Mouse (Mus musculus): ENCODE data around the gene Cux1.

Cux1 gene

DNA sequence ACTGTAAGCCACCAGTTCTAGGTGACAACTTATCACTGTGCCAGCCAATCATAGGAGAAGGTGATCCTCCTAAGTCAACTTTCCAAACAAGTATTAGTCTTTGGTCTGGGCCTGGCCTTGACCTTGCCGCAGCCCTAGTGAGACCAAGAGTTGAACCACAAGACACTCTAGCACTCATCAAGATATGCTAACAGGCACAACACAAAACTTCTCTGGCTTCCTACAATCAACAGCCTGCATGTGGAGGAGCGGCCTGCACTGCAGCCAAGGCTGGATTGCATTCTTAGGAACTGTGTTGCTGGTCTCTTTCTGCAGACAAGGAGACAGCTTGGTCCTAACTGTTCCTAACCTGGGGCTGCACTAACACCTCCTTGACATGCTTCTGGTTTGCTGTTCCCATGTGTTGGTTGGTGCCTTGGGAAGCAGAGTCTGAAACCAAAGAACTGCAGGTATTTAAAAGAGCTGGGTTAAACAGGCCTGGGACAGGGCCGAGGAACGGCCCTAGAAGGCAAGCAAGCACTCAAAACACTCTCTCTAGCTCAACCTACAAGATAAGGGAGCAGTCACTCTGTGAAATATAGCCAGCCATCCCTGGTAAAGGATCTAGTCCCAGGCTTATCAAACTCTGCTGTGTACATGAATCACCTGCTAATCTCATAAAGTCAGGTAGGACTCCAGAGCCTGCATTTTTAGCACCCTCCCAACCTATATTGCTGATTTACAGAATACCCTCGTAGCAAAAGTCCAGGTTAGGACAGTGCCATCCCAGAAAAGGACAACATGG is 27.0 kb downstream of the Cux1 start:
- DNase-seq (ENCODE audit: low spot score in 2 of 2), result no peak

DNA sequence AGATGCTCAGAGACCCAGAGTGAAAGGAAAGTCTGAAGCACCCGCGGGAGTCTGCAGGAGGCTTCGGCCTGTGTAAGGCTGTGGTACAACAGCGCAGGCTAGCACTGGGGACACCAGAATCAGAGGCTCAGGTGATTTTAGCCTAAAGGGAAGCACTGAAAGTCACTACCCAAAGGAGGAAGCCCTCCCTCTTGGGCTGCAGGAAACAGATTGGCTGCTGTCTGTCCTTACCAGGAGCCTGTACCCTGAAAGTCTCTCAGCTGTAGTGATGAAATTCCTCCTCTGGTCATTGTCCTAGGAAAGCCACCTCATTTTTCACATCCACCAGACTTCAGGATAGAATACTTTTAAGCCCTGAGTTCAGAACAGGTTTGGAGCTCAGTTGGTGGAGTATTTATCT is 30.5 kb downstream of the Cux1 start:
- no peak for DNase-seq (ENCODE audit: low spot score in 2 of 2)

DNA sequence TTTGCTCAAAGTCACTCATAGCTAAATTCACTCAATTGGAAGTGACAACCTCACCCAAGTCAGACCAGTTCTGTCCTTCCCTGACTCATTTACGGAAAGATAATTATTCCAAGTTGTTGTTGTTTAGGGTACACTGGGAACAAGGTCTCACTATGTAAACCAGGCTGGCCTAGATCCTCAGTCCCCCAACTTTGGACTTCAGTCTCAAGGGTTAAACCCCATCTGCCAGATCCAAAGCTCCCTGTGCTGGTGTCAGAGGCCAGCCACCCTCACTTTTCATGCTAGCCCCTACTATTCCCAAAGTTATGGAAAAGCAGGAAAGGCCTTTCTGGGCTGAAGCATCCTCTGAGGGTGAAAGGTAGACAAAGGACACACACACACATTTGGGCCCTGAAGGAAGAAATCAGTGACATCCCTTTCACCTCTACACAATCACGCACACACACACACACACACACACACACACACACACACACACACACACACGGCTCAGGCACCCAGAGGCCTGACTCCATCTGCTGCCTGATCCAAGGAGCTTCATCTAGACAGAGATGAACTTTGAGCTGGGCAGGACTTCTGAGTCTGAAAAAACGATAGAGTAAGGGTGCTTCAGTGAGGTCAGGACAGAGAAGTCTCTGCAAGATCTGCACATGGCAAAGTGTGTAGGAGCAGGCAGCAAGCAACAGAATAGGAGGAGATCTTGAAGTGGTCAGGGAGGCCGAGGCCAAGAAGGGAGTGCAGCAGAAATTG is 31.1 kb downstream of the Cux1 start:
- no peak for DNase-seq (ENCODE audit: low spot score in 2 of 2)

DNA sequence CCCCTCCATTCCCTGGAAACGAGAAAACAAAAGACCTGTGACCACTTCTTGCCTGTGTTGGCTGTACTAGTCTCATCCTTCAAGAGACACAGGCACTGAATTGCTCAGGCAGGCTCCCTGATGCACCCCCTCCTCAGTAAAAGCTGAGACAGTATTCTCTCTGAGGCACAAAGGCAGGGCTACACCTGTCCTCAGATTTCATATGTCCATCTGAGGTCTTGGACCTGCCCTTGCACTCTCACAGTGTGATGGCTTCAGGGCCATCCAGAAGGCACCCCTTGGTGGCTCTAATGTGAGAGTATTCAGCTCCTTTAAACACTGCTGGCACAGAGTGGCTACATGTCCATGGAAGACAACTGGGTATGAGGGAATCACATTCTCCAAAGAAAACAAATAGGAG is 32.1 kb downstream of the Cux1 start:
- DNase-seq (ENCODE audit: low spot score in 2 of 2), result no peak

DNA sequence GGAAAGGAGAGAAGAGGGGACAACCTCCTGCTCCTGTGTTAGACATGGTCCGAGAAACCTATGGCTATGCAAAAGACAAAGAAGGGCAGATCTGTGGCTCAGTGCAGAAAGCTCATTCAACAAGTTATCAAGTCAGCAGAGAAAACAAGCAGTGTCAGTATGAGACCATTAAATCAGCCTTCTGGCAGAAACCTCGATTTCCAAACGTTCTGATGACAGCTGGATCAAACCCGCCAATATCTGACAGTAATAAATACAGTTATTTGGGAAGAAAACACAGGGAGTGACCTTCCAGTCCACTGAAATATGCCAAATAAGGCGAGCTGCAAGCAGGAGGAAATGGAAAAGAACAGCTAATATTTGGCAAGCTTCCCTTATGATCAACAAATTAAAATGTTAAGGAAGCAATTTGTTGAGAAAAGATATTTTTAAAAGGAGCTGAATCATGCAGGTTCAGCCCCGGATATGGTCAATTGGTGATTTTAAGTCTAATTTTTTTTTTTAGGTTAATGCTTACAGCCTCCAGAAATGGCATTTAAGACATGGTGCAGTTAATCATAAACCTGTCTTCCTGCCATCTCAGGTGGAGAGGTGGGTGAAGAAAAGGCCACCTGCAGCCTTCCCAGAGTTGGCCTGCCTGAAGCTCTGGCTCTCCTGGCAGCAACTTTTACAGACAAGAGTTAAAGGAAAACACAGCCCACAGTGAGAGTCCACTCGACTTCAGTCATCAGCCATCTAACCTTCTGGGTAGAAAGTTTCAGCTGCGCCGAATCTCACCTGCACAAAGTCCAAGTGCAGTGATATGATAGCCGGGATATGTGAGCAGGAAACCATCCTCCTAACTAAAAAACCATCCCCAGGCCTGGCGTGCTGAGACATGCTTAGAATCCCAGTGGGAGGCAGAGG is 33.7 kb downstream of the Cux1 start:
- no peak for DNase-seq (ENCODE audit: low spot score in 2 of 2)

DNA sequence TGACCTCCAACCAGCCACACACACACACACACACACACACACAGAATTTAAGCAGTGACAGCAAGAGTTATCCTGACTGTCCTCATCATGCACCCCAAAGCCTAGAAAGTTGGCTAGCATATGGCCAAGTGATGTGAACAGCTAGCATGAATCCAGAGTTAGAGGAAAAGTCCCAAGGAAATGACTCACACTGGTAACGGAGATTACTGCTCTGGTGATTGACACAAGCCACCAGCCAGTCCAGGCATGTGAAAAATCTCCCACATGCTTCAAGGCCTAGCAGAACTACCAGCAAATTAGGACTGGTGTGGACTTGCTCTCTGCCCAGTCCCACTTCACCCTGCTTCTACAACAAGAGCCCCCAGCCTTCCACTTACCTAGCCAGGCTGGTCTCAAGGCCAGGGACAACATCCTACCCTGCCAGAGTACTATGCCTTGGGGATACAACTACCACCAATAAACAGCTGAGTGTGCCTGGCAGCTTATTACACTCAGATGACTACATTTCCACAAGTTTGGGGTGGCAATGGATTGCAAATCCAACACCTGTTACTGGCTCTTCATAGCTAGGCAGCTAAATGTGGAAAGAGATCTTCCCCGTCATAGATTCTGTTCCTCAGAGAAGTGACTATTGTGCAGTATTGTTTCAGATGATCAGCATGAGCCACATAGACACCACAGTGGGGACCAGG is 35.5 kb downstream of the Cux1 start:
- DNase-seq (ENCODE audit: low spot score in 2 of 2), result no peak

DNA sequence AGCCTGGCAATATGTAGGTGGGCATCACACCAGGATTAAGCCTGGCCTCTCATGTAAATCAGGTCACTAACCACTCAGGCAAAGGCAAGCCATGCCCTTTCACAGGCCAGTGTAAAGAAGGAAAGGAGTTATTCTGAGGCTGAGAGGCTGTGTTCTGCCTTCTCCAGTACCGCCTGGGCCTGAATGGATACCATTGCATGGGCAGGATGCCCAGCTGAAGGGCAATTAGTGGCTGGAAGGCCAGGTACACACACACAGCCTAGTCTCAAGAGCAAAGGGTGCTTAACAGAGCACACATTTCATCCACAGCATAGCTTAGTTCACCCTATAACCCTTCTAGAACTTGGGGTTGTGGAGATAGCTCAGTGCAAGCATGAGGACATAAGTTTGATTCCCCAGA is 36.4 kb downstream of the Cux1 start:
- no peak for DNase-seq (ENCODE audit: low spot score in 2 of 2)

DNA sequence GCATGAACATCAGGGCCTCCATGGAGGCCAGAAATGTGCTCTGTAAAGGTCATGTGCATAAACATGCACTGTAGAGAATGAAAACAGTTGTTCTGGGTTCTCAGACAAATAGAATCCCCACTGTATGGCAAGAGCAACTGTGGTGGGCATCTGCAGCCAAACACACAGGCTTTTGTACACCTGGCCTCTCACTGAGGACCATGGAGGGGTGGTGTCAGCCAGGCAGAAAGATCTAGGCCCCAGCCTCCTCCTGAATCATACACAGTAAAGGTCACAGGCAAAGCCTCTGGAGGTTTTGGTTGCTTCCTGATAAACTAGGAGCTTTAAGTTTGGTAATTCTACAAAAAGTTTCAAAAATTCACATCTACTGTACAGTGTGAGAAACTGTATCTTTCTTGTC is 38.1 kb downstream of the Cux1 start:
- no peak for DNase-seq (ENCODE audit: low spot score in 2 of 2)

DNA sequence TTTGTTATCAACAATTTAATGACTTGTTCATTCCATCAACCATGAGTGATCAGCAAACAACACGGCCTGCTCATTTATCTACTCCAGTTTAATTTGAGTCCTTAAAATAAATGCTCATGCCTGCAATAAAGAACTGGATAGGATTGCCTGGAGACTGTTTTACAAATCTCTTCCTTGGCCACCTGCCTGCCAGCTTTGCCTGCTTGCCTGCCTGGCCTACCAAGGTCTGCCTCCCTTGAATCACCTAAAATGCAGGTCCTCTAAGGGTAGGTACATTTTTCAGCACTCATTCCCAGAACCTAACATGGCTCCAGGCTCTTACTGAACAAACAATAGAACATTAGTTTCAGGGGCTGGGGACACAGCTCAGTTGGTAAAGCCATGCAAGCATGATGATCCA is 39.4 kb downstream of the Cux1 start:
- no peak for DNase-seq (ENCODE audit: low spot score in 2 of 2)

DNA sequence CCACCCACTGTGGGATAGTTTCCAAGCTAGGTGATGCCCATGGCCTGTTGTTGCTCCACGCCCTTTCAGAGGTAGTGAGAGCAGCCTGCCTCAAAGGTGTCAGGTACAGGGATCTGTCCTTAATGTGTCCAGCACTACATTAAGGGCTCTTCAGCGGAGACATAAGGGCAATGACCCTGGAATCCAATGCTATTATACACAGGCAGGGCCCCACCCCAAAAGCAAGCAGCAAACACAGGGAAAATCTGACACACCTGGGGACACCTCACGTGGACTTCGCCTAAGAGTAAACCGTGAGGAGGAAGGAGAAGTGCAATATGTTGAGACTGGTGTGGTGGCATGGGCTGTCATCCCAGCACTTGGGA is 40.8 kb downstream of the Cux1 start:
- no peak for DNase-seq (ENCODE audit: low spot score in 2 of 2)

DNA sequence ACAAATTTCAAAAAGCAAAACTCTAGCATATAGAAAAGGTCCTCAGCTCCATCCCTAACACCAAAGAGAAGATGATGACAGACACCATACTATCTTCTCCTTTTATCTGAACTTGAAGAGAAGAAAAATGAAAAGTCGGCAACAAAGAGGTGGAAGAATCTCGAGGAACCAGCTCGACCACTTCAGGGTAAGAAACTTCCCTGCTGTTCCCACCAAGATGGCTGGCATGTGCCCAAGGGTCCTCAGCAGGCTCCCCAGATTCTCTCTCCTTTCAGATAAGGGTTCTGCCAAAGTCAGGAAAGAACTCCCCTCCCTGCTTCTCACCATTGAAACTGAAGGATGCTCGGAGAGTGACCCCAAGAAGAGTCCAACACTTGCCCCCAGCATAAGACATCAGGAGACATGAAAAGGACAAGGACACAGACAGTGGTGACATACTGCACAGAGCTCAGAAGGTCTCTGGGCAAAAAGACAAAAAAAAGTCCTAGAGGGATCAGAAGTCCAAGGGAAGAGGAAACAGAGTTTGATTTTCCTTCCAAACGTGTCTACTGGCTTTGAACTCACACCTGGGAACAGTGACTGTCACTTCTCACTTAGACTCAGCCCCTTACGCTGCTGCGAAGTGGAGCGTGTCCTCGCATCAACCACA is 41.3 kb downstream of the Cux1 start:
- DNase-seq (ENCODE audit: low spot score in 2 of 2), result no peak

DNA sequence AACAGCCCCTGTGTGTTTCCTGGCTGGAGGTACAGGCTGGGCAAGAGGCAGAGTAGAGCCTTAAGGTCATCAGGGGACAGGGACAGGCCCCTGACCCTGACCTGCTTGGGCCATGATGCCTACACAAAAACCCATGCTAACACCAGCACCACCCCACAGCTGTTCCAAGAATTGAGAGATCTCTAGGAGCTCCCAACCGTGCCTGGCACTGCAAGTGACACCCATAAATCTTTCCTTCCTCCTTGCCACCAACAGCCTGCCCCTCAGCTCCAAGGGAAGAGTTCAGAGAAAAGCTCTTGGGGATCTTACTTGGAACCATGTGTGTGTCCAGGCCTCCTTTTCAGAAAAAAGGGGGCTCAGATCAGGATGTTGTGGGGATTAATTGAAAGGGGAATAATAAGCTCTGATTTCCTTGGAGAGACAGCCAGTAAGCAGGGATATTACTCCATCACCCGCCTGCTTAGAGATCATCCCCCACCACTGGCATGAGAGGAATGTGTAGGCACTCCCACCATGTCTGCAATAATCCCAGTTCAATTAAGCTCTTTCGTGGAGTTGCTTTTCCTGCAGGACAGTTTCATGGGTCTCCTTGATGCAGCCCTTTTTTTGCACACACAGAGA is 44.3 kb downstream of the Cux1 start:
- no peak for DNase-seq (ENCODE audit: low spot score in 2 of 2)

DNA sequence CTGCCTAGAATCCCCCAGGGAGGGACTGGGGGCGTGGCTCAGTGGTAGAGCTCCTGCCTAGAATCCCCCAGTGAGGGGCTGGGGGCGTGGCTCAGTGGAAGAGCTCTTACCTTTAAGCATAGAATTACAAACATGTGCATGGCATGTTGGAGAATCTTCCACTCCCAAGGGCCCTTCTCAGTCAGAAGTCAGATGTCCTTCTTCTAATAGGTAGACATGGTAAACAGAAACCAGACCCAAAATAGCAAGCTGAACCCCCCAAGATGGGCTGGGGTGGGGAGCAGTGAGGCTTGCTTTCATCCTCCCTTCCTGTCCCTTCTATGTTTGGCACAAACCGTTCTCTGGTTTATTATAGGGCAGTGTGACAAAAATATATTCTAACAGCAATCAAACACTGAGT is 45.6 kb downstream of the Cux1 start:
- DNase-seq (ENCODE audit: low spot score in 2 of 2), result no peak

DNA sequence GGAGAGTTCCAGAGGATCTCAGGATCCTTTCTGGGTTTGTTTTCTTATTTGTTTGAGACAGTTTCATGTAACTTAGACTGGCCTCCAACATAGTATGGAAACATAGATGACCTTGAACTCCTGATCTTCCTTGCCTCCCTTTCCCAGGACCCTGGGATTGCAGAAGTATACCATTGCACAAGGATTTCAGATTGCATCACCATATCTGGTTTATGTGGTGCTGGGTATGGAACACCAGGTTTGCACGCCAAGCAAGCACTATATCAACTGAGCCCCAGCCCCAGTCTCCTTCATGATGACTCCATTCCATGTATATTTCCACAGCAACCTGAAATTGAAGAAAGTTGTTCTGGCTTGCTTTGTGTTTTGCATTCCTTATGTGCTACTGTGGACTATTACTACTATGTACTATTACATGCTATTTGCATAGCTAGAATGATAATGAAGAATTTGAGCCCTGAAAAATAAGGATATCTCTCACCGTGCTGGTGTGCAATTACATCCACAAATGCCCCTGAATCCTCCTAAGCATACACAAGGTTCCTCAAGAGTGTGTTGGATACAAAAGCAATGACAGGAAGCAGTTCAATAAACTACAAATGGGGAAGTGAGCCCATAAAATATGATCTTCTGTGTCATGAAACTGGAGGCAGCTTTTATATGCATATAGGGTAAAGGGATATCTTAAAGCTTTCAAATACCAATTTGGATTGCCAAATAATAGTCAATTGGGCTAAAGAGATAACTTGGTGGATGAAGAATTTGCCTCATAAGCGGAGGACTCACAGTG is 48.4 kb downstream of the Cux1 start:
- DNase-seq (ENCODE audit: low spot score in 2 of 2), result no peak

DNA sequence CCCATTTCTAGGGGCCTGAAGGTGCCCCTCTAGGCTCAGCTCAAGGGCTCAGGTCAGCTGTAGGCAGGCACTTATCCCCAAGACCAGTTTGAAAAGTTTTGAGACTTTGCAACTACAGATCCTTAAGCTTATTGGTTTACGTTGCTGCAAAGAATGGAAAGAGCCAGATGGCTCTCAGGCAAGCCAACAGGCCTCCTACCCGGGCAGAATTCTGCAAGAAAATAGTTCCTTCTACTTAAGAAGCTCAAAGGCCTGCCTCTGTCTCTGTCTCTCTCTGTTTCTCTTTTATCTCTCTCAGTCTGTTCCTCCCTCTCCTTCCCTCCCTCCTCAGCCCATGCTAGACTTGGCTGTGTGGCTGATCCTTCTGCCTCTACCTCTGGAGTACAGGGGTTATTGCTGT is 49.8 kb downstream of the Cux1 start:
- no peak for DNase-seq (ENCODE audit: low spot score in 2 of 2)

DNA sequence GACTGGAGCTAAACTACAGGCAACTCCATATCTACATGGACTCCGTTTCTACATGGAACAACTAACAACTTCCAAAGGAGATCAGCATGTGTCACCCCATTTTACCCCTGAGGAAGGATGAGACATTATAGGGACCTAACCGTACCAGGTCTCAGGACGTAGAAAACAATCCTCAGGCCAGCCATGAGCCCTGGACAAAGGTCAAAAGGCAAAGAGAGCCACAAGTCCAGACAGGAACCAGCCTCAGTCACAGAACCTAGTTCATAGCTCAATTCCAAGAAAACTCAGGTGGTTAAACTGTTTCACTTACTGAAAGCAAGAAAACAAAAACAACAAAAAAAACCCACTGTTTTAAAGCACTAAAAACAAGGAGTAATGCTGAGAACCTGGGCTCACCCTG is 50.7 kb downstream of the Cux1 start:
- no peak for DNase-seq (ENCODE audit: low spot score in 2 of 2)

DNA sequence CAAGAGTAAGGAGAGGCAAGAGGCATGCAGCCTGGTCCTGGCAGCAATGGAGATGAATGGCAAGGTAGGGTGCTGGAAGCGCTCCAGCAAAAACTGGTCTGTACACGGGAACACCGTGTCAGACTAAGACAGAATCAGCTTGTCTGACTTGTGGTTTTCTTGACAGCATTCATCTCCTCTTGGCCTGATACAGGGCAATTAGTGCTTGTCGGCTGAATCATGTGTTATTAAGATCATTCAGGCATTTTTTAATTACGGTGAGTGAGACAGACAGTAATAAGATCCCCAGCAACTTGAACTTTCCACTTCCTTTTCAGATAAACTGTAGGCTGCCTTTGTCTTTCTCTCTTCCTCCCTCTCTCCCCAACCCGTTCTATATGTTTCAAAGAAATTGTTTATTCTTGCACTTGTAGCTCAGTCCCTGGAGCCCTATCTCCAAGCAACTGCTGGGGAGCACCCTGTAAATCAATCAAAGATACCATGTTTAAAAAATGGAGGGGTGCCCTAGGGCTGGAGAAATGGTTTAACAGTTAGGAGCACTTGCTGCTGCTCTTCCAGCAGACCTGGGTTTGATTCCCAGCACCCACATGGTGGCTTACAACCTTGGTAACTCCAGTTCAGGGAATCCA is 53.1 kb downstream of the Cux1 start:
- no peak for DNase-seq (ENCODE audit: low spot score in 2 of 2)

DNA sequence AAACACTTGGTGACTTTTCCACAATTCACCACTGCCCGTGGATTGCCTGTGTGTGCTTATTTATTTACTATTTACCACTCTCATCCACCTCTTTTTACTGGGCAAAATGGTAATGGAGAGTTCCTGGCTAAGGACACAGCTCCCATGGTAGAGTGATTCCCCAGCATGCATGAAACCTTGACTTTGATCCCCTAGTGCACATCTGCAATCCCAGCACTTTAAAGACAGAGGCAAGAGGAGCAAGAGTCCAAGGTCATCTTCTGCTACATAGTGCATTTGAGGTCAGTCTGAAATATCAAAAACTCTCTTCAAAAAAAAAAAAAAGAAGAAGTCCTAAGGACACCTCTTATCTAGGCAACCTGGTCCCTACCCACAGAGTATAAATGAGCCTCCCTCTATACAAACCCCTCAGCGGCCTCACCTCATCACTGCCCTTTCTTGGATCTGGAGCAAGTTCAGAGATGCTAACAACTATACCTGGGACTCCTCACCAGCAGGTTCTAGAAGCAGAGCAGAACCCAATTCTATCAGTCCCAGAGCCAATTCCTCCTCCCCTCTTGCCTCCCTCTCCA is 55.1 kb downstream of the Cux1 start:
- DNase-seq (ENCODE audit: low spot score in 2 of 2), result no peak

DNA sequence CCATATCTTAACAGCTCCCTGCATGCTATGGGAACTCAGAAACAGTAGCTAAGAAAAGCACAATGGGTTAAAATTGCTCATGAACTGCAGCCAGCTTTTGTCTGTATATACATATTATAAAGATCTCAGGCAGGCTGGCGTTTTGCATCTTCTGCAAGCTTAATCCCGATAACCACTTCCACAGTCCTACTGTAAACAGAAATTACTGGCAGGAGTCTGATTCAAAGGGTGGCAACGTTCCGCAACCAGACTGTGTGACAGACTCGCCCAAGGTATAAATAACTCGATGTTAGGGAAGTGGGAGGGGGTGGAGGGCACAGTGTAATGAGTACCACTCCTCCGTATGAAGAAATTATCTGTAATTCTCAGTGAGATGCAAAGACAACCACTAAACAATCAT is 55.9 kb downstream of the Cux1 start:
- no peak for DNase-seq (ENCODE audit: low spot score in 2 of 2)
